Mouse (Mus musculus): Measurements from ENCODE around the gene Agxt. TPM values are rescaled to one million over a fixed set of nuclear protein-coding genes. Genes with fewer than 3 reads are reported as not detected.

Agxt gene
- polyA plus RNA-seq, 1 experiment from 2014 or later, result not detected

GRCm38 (mm10) chr1:93115471-93115870 lies 19.6 kb upstream of the Agxt start:
- Histone ChIP-seq H3K9ac (ENCODE audit: low read depth, low read length) (no peak overlapping the region), H3K27me3 (ENCODE audit: control insufficient read depth, insufficient read depth, low read length) (0 out of 2 replicates have a peak, but pooled peaks cover 2% of the 10 kb centered on the region), H3K4me2 (peak overlapping the region; percentile 65), H3K4me3 (ENCODE audit: low read depth, low read length) (peak overlapping the region; percentile 31), H3K27ac (ENCODE audit: low read depth, low read length) (no peak overlapping the region), H3K36me3 (ENCODE audit: control insufficient read depth, insufficient read depth, low read length) (no peaks in the 10 kb centered on the region), H3K9me3 (replicated peaks; ENCODE audit: control insufficient read depth, low read length) (peaks cover 6% of the 10 kb centered on the region; the same call in 1 of the 2 replicates), H3K4me1 (ENCODE audit: control insufficient read depth, insufficient read depth, low read length) (peaks cover 3% of the 10 kb centered on the region; the same call in 1 of the 2 replicates)
- no peak for ATAC-seq (replicated peaks; ENCODE audit: insufficient number of reproducible peaks, low FRiP score, low TSS enrichment)
- WGBS (ENCODE audit: insufficient replicate concordance), result 38% methylated on average over 12 of the region's 13 CpGs

GRCm38 (mm10) chr1:93118816-93119215 lies 16.2 kb upstream of the Agxt start:
- 0 out of 2 replicates have a peak, but pooled peaks cover 2% of the 10 kb centered on the region for H3K27me3 ChIP-seq (ENCODE audit: control insufficient read depth, insufficient read depth, low read length)
- ATAC-seq (replicated peaks; ENCODE audit: insufficient number of reproducible peaks, low FRiP score, low TSS enrichment), result no peak
- peaks cover 3% of the 10 kb centered on the region; the same call in 1 of the 2 replicates for H3K4me1 ChIP-seq (ENCODE audit: control insufficient read depth, insufficient read depth, low read length)
- no peaks in the 10 kb centered on the region for H3K9me3 ChIP-seq (replicated peaks; ENCODE audit: control insufficient read depth, low read length)
- H3K4me2 ChIP-seq, result no peak overlapping the region
- H3K36me3 ChIP-seq (ENCODE audit: control insufficient read depth, insufficient read depth, low read length), result no peaks in the 10 kb centered on the region
- no peak overlapping the region for H3K4me3 ChIP-seq (ENCODE audit: low read depth, low read length)
- WGBS (ENCODE audit: insufficient replicate concordance), result 48% methylated on average over 4 of the region's 4 CpGs
- no peak overlapping the region for H3K27ac ChIP-seq (ENCODE audit: low read depth, low read length)
- no peak overlapping the region for H3K9ac ChIP-seq (ENCODE audit: low read depth, low read length)

- Histone ChIP-seq H3K4me1 (ENCODE audit: control insufficient read depth, insufficient read depth, low read length) (no peaks in the 10 kb centered on the region), H3K9ac (ENCODE audit: low read depth, low read length) (no peak overlapping the region), H3K4me2 (no peak overlapping the region), H3K27ac (ENCODE audit: low read depth, low read length) (no peak overlapping the region), H3K9me3 (replicated peaks; ENCODE audit: control insufficient read depth, low read length) (no peaks in the 10 kb centered on the region), H3K27me3 (ENCODE audit: control insufficient read depth, insufficient read depth, low read length) (no peaks in the 10 kb centered on the region; the same call in none of the 2 replicates), H3K36me3 (ENCODE audit: control insufficient read depth, insufficient read depth, low read length) (no peaks in the 10 kb centered on the region), H3K4me3 (ENCODE audit: low read depth, low read length) (no peak overlapping the region)
- WGBS (ENCODE audit: insufficient replicate concordance), result 65% methylated on average over 11 of the region's 11 CpGs
- no peak for ATAC-seq (replicated peaks; ENCODE audit: insufficient number of reproducible peaks, low FRiP score, low TSS enrichment)
These were observed 11.7 kb upstream of the Agxt start for GRCm38 (mm10) chr1:93123179-93123854.

DNA sequence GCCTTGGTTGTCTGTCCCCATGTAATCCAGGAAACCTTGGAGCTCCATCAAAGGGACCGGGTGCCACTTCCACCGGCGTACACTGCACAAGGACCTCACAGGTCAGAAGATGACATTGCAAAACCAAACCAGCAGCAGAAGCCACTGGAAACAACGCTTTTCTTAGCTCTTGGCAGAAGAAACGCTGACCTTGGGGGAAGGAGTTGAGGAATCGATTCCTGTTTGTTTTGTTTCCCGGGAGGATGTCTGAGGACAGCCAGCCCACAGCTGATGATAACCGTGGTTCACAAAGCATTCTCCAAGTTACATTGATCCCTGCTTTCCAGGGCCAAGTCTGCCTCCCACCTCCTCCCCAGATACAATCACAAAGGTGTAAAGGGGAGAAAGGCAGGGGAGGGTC lies 11.0 kb upstream of the Agxt start:
- H3K36me3 ChIP-seq (ENCODE audit: control insufficient read depth, insufficient read depth, low read length), result no peaks in the 10 kb centered on the region
- H3K27me3 ChIP-seq (ENCODE audit: control insufficient read depth, insufficient read depth, low read length), result no peaks in the 10 kb centered on the region; the same call in none of the 2 replicates
- ATAC-seq (replicated peaks; ENCODE audit: insufficient number of reproducible peaks, low FRiP score, low TSS enrichment), result no peak
- H3K9ac ChIP-seq (ENCODE audit: low read depth, low read length), result no peak overlapping the region
- no peak overlapping the region for H3K4me2 ChIP-seq
- 63% methylated on average over 8 of the region's 8 CpGs for WGBS (ENCODE audit: insufficient replicate concordance)
- H3K9me3 ChIP-seq (replicated peaks; ENCODE audit: control insufficient read depth, low read length), result no peaks in the 10 kb centered on the region
- H3K4me1 ChIP-seq (ENCODE audit: control insufficient read depth, insufficient read depth, low read length), result no peaks in the 10 kb centered on the region
- no peak overlapping the region for H3K27ac ChIP-seq (ENCODE audit: low read depth, low read length)
- no peak overlapping the region for H3K4me3 ChIP-seq (ENCODE audit: low read depth, low read length)

GRCm38 (mm10) chr1:93125256-93125655 lies 9.8 kb upstream of the Agxt start:
- WGBS (ENCODE audit: insufficient replicate concordance), result 59% methylated on average over 5 of the region's 5 CpGs
- Histone ChIP-seq H3K27ac (ENCODE audit: low read depth, low read length) (no peak overlapping the region), H3K9me3 (replicated peaks; ENCODE audit: control insufficient read depth, low read length) (no peaks in the 10 kb centered on the region), H3K36me3 (ENCODE audit: control insufficient read depth, insufficient read depth, low read length) (no peaks in the 10 kb centered on the region), H3K9ac (ENCODE audit: low read depth, low read length) (no peak overlapping the region), H3K4me1 (ENCODE audit: control insufficient read depth, insufficient read depth, low read length) (no peaks in the 10 kb centered on the region), H3K4me2 (no peak overlapping the region), H3K4me3 (ENCODE audit: low read depth, low read length) (no peak overlapping the region), H3K27me3 (ENCODE audit: control insufficient read depth, insufficient read depth, low read length) (no peaks in the 10 kb centered on the region; the same call in none of the 2 replicates)
- ATAC-seq (replicated peaks; ENCODE audit: insufficient number of reproducible peaks, low FRiP score, low TSS enrichment), result no peak

- Histone ChIP-seq H3K9ac (ENCODE audit: low read depth, low read length) (no peak overlapping the region), H3K4me2 (no peak overlapping the region), H3K4me3 (ENCODE audit: low read depth, low read length) (no peak overlapping the region), H3K4me1 (ENCODE audit: control insufficient read depth, insufficient read depth, low read length) (no peaks in the 10 kb centered on the region), H3K36me3 (ENCODE audit: control insufficient read depth, insufficient read depth, low read length) (no peaks in the 10 kb centered on the region), H3K9me3 (replicated peaks; ENCODE audit: control insufficient read depth, low read length) (no peaks in the 10 kb centered on the region), H3K27me3 (ENCODE audit: control insufficient read depth, insufficient read depth, low read length) (peaks cover 8% of the 10 kb centered on the region), H3K27ac (ENCODE audit: low read depth, low read length) (no peak overlapping the region)
- no peak for ATAC-seq (replicated peaks; ENCODE audit: insufficient number of reproducible peaks, low FRiP score, low TSS enrichment)
- 69% methylated on average over 8 of the region's 8 CpGs for WGBS (ENCODE audit: insufficient replicate concordance)
These were observed 6.8 kb upstream of the Agxt start for GRCm38 (mm10) chr1:93128209-93128608.

GRCm38 (mm10) chr1:93128710-93129349 lies 6.2 kb upstream of the Agxt start:
- Histone ChIP-seq H3K27ac (ENCODE audit: low read depth, low read length) (no peak overlapping the region), H3K4me2 (no peak overlapping the region), H3K27me3 (ENCODE audit: control insufficient read depth, insufficient read depth, low read length) (peaks cover 8% of the 10 kb centered on the region), H3K36me3 (ENCODE audit: control insufficient read depth, insufficient read depth, low read length) (no peaks in the 10 kb centered on the region), H3K9ac (ENCODE audit: low read depth, low read length) (no peak overlapping the region), H3K4me1 (ENCODE audit: control insufficient read depth, insufficient read depth, low read length) (no peaks in the 10 kb centered on the region), H3K4me3 (ENCODE audit: low read depth, low read length) (no peak overlapping the region), H3K9me3 (replicated peaks; ENCODE audit: control insufficient read depth, low read length) (no peaks in the 10 kb centered on the region)
- 31% methylated on average over 6 of the region's 6 CpGs for WGBS (ENCODE audit: insufficient replicate concordance)
- ATAC-seq (replicated peaks; ENCODE audit: insufficient number of reproducible peaks, low FRiP score, low TSS enrichment), result no peak

DNA sequence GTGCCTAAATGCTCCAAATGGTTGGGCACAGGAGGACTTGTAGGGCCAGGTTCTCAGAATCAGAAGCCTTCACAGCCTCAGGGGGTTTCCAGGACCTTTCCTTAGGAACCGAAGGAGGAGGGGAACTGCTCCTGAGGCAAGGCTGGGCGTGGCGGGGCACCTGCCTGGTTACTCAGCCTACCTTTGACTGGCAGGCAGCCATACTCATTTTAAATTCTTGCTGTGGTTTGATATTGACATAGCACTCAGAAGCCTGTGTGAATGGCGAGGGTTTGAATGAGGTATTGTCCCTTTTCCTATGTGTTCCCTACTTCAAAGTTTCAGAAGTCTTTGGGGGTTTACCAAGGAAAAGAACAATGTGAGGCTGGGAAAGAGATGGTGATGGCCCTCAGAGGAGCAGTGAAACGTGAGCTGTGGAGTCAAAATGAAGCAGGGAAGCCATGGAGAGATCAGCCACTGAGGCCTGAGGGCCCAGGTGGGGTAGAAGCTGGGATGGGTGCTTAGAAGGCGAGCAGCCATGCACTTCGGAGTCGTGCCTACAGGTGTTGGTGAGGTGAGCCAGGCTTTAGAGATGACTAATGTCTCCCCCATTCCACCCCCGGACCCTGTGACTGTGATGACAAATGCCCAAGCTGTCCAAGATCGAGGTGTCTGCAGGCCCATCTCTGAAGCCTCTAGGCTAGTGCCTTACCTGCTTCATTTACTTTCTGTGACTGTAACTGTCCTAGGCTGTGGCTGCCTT lies 4.6 kb upstream of the Agxt start:
- Histone ChIP-seq H3K4me3 (ENCODE audit: low read depth, low read length) (no peak overlapping the region), H3K27ac (ENCODE audit: low read depth, low read length) (no peak overlapping the region), H3K4me1 (ENCODE audit: control insufficient read depth, insufficient read depth, low read length) (no peaks in the 10 kb centered on the region), H3K9me3 (replicated peaks; ENCODE audit: control insufficient read depth, low read length) (no peaks in the 10 kb centered on the region), H3K4me2 (no peak overlapping the region), H3K36me3 (ENCODE audit: control insufficient read depth, insufficient read depth, low read length) (no peaks in the 10 kb centered on the region), H3K27me3 (ENCODE audit: control insufficient read depth, insufficient read depth, low read length) (peaks cover 8% of the 10 kb centered on the region), H3K9ac (ENCODE audit: low read depth, low read length) (no peak overlapping the region)
- WGBS (ENCODE audit: insufficient replicate concordance), result 70% methylated on average over 10 of the region's 10 CpGs
- ATAC-seq (replicated peaks; ENCODE audit: insufficient number of reproducible peaks, low FRiP score, low TSS enrichment), result no peak
